Mouse (Mus musculus) liver, embryonic 13.5 days (tissue): Measurements from ENCODE around the gene Mrpl47. TPM values are rescaled to one million over a fixed set of nuclear protein-coding genes. Genes with fewer than 3 reads are reported as not detected.
"Not testable (repeated sequence)": the region's sequence is repeated elsewhere in the genome, so short reads cannot be mapped to it uniquely, and the experiment has no call there.

ENCODE experiments used
- ATAC-seq: fragments of 200-750 bp; cut with Nextera tagmentation; 2 replicates; pipeline ENCODE4 v1.8.0; 2017; ENCODE audit warnings: low read depth, mild to moderate bottlenecking, moderate number of reproducible peaks, moderate library complexity
- DNase-seq: peaks from one replicate; pipeline ENCODE4 v3.0.0; 2022
- H3K27ac ChIP-seq: fragments of 300-500 bp; sonication (generic); 2 replicates; pipeline ENCODE4 v1.5.1; 2015; ENCODE audit warnings: moderate library complexity, mild to moderate bottlenecking, inconsistent platforms
- H3K27me3 ChIP-seq: fragments of 300-500 bp; sonication (generic); 2 replicates; pipeline ENCODE4 v1.6.1; 2015; ENCODE audit warnings: mild to moderate bottlenecking, inconsistent platforms
- H3K36me3 ChIP-seq: fragments of 300-500 bp; sonication (generic); 2 replicates; pipeline ENCODE4 v1.6.1; 2015; ENCODE audit warnings: mild to moderate bottlenecking, inconsistent platforms
- H3K4me1 ChIP-seq: fragments of 300-500 bp; sonication (generic); replicated peaks from 2 replicates; pipeline ENCODE4 v1.6.1; 2015; ENCODE audit warnings: inconsistent platforms
- H3K4me2 ChIP-seq: fragments of 300-500 bp; sonication (generic); 2 replicates; pipeline ENCODE4 v1.6.1; 2015; ENCODE audit warnings: inconsistent platforms, mild to moderate bottlenecking, moderate library complexity
- H3K4me3 ChIP-seq: fragments of 300-500 bp; sonication (generic); replicated peaks from 2 replicates; pipeline ENCODE4 v1.5.1; 2015; ENCODE audit warnings: mild to moderate bottlenecking, inconsistent platforms
- H3K9ac ChIP-seq: fragments of 300-500 bp; sonication (generic); 2 replicates; pipeline ENCODE4 v1.6.1; 2015; ENCODE audit warnings: mild to moderate bottlenecking, inconsistent platforms
- H3K9me3 ChIP-seq: fragments of 300-500 bp; sonication (generic); replicated peaks from 2 replicates; pipeline ENCODE4 v1.6.1; 2016; ENCODE audit warnings: inconsistent platforms
- WGBS: fragments of 180-500 bp; shearing (Covaris S2); methylation state at CpG from one replicate; pipeline ENCODE4 v1.1.7; 2015; ENCODE audit not compliant: insufficient replicate concordance; 5-methylcytosine and 5-hydroxymethylcytosine counted together
- polyA plus RNA-seq: library from polyadenylated mRNA; unstranded; fragments of >200 nt; fragmentation: Nextera tagmentation; extraction: Ambion mirVana; gene quantifications from 2 replicates; pipeline ENCODE4 v1.2.1, GENCODE M21; 2015

Mrpl47 gene
- polyA plus RNA-seq = 29.7 and 31.9 TPM in 2 replicates

DNA sequence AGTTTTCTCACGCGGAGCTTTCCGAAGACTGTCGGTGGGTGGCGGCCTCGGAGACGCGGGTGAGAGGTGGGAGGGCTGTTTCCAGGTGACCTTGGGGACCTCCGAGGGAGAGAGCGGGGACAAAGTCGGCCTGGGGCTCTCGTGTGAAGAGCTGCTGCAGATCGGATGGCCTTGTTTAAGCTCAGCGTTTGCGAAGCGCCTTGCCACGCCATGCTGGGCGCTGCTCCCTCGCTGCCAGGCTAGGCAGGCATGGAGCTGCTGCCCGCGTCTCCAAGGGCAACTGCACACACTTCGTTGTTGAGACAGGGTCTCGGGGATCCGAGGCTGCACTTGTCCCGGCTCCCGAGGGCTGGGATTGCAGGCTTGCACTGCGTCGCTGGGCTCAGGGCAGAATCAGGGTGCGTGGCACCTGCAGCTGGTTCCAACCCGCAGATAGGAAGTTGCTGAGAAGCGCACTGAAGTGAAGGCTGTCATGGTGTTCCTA is at the start of gene Mrpl47:
TSS of gene Mrpl47 (minus strand) at position 434 of the 484 bp plus-strand sequence.
- peak within 1 kb of the TSS; percentile 88 for H3K4me2 ChIP-seq
- peaks cover 38% of the 10 kb centered on the region for H3K36me3 ChIP-seq
- ATAC-seq (peak; percentile 50), DNase-seq (peak; percentile 4)
- no peaks in the 10 kb centered on the region for H3K9me3 ChIP-seq
- peak within 1 kb of the TSS; percentile 90 for H3K4me3 ChIP-seq
- H3K9ac ChIP-seq = peak within 1 kb of the TSS; percentile 88
- WGBS = under 1% methylated on average over 31 of the region's 31 CpGs
- H3K27me3 ChIP-seq = no peaks in the 10 kb centered on the region
- H3K27ac ChIP-seq = peak within 1 kb of the TSS; percentile 83
- H3K4me1 ChIP-seq = peaks cover 39% of the 10 kb centered on the region

DNA sequence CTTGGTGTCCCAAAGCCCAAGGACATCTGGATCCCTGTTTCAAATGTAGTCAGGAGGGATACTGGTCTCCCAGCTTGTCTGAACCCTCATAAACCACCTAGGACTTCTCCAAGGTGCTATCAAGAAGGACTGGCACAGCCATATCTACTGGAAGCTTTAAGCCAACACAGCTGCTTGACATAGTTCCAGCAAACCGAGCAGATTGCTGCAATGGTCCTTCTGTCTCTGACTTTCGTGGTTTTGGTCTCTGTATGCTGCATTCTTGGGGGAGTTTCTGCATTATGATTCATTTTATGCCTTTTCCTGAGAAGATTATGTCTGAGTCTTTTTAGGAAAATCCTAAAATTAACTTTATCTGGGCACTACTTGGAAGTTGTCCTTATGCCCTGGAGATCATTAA is 33.4 kb upstream of the Mrpl47 start:
- H3K27me3 ChIP-seq = no peaks in the 10 kb centered on the region
- H3K4me1 ChIP-seq = no peaks in the 10 kb centered on the region
- H3K4me3 ChIP-seq = no peak overlapping the region
- no peaks in the 10 kb centered on the region for H3K9me3 ChIP-seq
- WGBS = 48% methylated on average over 2 of the region's 2 CpGs
- no peak overlapping the region for H3K9ac ChIP-seq
- DNase-seq = no peak
- no peak overlapping the region for H3K4me2 ChIP-seq
- H3K36me3 ChIP-seq = no peaks in the 10 kb centered on the region
- H3K27ac ChIP-seq = no peak overlapping the region
- no peak for ATAC-seq

DNA sequence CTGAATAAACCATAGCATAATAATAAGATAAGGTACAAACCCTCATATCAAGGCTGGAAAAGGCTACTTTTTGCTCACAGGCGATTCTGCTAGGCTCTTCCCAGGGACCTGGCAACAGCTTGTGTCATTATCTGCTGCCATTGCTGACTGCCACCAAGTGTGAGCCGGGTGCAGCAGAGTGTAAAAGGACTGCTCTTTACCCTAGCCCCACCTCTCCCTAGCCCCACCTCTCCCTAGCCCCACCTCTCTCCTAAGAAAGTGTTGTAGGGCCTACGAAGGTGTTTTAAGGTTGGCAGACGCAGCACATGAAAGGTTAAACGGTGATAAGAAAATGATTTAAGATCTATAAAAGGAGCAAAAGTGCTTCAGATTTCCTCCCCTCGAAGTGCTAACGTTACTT is 26.5 kb upstream of the Mrpl47 start:
- 44% methylated on average over 7 of the region's 7 CpGs for WGBS

DNA sequence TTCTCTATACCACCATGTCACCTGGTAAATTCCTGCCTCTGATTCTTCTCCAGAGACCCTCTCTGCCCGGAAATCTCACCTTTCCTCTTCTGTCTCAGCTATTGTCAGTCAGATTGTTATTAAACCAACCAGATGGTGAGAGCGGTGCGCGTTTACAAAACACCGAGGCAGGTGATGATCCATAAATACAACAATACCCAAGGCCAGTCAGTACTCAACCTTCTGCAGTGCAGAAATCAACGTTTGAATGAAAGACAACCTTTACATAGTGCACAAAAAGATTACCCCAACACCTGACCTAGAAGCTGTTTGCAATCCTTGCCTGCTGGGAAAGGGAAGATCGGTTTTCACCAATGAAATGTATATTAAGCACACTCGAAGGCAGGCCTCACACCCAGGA is 25.6 kb upstream of the Mrpl47 start:
- no peaks in the 10 kb centered on the region; the same call in 1 of the 2 replicates for H3K36me3 ChIP-seq
- no peaks in the 10 kb centered on the region for H3K9me3 ChIP-seq
- WGBS = 56% methylated on average over 8 of the region's 8 CpGs
- no peaks in the 10 kb centered on the region for H3K4me1 ChIP-seq
- DNase-seq = no peak
- no peak overlapping the region for H3K4me2 ChIP-seq
- H3K27ac ChIP-seq = no peak overlapping the region
- no peak overlapping the region for H3K4me3 ChIP-seq
- H3K9ac ChIP-seq = no peak overlapping the region
- H3K27me3 ChIP-seq = no peaks in the 10 kb centered on the region
- no peak for ATAC-seq

More for the DNA sequence above, 26.5 kb upstream of the Mrpl47 start:
- no peak overlapping the region for H3K4me2 ChIP-seq
- no peak overlapping the region for H3K9ac ChIP-seq
- no peaks in the 10 kb centered on the region for H3K9me3 ChIP-seq
- no peak for DNase-seq
- H3K27me3 ChIP-seq = no peaks in the 10 kb centered on the region
- no peaks in the 10 kb centered on the region for H3K4me1 ChIP-seq
- no peak overlapping the region for H3K27ac ChIP-seq
- no peaks in the 10 kb centered on the region for H3K36me3 ChIP-seq
- ATAC-seq = no peak
- H3K4me3 ChIP-seq = no peak overlapping the region

DNA sequence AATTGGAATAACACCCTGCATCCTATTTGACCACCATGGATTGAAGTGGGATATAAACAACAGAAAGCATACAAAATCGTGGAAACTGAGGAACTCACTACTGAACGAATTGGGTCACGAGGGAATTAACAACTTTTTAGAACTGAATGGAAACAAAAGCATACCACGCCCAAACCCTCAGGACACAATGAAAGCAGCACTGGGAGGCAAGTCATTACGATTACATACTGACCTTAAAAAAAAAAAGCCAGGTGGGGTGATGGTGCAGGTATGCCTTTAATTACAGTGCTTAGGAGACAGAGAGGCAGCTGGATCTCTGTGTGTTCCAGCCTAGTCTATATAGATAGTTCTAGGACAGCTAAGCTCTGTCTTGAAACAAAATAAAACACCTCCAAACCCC is 21.8 kb upstream of the Mrpl47 start:
- Histone ChIP-seq H3K4me1 (no peaks in the 10 kb centered on the region), H3K4me3 (no peak overlapping the region), H3K9ac (no peak overlapping the region), H3K36me3 (no peaks in the 10 kb centered on the region; the same call in 1 of the 2 replicates), H3K27ac (no peak overlapping the region), H3K27me3 (no peaks in the 10 kb centered on the region), H3K4me2 (no peak overlapping the region), H3K9me3 (no peaks in the 10 kb centered on the region)
- no peak for DNase-seq
- no peak for ATAC-seq
- 65% methylated on average over 5 of the region's 5 CpGs for WGBS

DNA sequence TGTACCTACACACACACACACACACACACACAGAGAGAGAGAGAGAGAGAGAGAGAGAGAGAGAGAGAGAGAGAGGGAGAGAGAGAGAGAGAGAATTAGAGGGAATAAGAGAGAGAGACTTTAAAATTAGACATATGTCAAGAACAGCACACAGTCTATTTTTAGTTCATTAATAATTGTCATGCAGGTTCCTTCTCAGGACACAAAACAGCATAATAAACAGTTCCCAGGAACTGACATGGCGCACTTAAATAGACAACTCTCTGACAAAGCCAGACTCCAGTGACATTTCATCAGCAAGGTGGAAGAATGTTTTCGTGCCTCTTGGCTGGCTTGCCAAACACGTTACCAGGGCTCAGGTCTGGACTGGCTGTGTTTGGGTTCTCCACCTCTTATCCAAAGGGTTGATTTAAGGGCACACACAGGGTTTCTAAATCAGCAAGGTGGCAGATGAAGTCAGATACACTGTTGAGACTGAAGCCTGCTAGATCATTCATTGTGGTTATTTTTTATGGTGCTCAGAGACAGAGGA is 17.0 kb upstream of the Mrpl47 start:
- H3K27ac ChIP-seq = no peak overlapping the region
- no peaks in the 10 kb centered on the region for H3K27me3 ChIP-seq
- H3K4me3 ChIP-seq = no peak overlapping the region
- DNase-seq (no peak), ATAC-seq (no peak)
- no peak overlapping the region for H3K9ac ChIP-seq
- H3K4me1 ChIP-seq = no peaks in the 10 kb centered on the region
- WGBS = 81% methylated on average over 3 of the region's 3 CpGs
- peaks cover 40% of the 10 kb centered on the region for H3K36me3 ChIP-seq
- H3K4me2 ChIP-seq = no peak overlapping the region
- H3K9me3 ChIP-seq = no peaks in the 10 kb centered on the region

DNA sequence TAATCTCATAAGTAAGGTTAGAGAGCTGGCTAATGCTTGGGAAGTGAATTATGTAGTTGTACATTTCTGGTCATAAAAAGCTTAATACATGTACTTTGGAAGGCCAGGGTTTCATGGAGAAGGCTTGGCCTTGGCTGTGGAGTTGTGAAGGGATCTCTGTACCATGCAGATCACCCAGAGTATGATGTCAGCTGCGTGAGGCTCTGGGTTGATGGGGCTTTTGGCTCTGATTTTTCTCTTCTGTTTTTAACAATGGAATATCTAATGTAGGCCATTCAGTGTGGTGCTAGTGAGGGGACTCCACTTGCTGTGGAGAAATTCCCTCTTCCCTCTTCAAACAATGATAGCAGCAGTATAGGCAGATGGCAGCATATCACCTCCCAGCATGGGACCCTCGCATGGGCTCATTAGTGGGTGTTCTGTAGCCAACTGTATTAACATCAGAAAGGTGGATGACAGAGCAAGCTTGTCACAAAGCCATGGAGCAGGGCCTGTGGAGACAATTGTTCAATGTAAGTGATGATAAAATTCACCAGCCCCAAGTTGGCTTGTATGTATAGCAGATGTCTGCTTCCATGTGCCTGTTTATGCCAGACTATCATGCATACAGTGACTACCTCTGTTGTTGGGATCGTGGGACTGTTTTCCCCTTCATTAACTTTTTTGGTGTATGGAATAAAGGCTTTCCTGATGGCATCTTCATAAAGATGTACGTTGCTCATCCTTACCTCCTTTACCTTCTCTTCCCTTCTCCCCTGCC is 12.6 kb upstream of the Mrpl47 start:
- Histone ChIP-seq H3K4me2 (no peak overlapping the region), H3K9ac (no peak overlapping the region), H3K36me3 (peaks cover 79% of the 10 kb centered on the region), H3K4me1 (no peaks in the 10 kb centered on the region), H3K27ac (no peak overlapping the region), H3K9me3 (no peaks in the 10 kb centered on the region), H3K4me3 (no peak overlapping the region), H3K27me3 (no peaks in the 10 kb centered on the region)
- WGBS = 80% methylated on average over 4 of the region's 4 CpGs
- ATAC-seq (no peak), DNase-seq (no peak)

DNA sequence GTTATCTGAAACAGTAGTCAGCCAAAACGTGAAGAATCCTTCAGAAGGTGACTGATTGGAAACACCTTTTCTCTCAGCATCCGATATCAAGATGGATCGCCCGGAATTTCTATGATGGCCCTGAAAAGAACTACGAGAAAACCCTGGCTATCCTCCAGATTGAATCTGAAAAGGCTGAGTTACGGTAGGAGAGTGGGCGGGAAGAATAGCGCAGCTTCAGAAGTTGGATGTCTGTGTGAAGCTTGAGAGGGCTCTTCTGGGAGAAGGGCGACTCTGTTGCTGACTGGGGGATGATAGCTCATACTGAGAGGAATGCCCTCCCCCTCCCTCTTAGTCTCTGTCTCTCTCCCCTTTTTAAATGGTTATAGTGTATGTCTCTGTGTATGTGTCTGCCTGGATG is 11.0 kb upstream of the Mrpl47 start:
- H3K9me3 ChIP-seq = no peaks in the 10 kb centered on the region
- WGBS = 88% methylated on average over 9 of the region's 9 CpGs
- peaks cover 83% of the 10 kb centered on the region for H3K36me3 ChIP-seq
- H3K27me3 ChIP-seq = no peaks in the 10 kb centered on the region
- DNase-seq (no peak), ATAC-seq (no peak)
- no peak overlapping the region for H3K27ac ChIP-seq
- no peak overlapping the region for H3K4me3 ChIP-seq
- no peaks in the 10 kb centered on the region for H3K4me1 ChIP-seq
- H3K4me2 ChIP-seq = no peak overlapping the region
- H3K9ac ChIP-seq = no peak overlapping the region

DNA sequence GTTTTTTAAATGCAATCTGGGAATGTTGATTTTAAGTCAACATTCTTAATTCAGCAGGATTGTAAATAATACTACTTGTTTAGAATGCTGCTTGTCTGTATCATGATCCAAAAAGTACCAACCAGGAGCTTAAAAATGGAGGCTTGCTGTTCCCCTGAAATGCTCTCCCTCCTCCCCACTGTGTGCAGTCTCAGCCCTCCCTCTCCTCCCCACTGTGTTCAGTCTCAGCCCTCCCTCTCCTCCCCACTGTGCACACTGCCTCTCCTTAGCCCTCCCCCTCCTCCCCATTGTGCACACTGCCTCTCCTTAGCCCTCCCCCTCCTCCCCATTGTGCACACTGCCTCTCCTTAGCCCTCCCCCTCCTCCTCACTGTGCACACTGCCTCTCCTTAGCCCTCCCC is 8.0 kb upstream of the Mrpl47 start:
- not testable (repeated sequence) for H3K27ac ChIP-seq, DNase-seq, H3K4me3 ChIP-seq, H3K4me2 ChIP-seq, H3K9ac ChIP-seq, ATAC-seq, H3K27me3 ChIP-seq, H3K4me1 ChIP-seq, H3K9me3 ChIP-seq
- peaks cover 78% of the 10 kb centered on the region for H3K36me3 ChIP-seq

DNA sequence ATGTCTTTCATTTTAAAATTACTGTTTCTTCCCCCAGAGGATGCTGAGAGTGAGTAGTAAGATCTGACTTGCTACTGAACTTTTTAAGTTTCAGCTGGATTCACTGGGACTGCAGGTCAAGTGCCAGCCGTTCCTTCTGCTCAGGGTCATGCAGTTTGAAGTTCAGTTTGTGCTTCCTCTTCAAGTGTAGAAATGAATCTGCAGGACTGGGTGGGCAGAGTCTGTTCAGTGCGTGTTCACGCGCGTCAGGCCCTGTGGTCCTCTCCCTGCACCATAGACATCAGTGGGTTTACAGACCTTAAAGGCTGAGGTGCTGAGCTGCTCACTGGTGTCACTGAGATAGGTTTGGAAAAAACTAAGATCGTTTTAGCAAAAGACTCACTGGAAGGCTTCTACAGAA is 7.6 kb upstream of the Mrpl47 start:
- DNase-seq (no peak), ATAC-seq (no peak)
- no peaks in the 10 kb centered on the region for H3K4me1 ChIP-seq
- no peaks in the 10 kb centered on the region for H3K27me3 ChIP-seq
- H3K4me3 ChIP-seq = no peak overlapping the region
- no peak overlapping the region for H3K4me2 ChIP-seq
- peaks cover 77% of the 10 kb centered on the region for H3K36me3 ChIP-seq
- 87% methylated on average over 6 of the region's 6 CpGs for WGBS
- H3K27ac ChIP-seq = no peak overlapping the region
- no peaks in the 10 kb centered on the region for H3K9me3 ChIP-seq
- H3K9ac ChIP-seq = no peak overlapping the region

DNA sequence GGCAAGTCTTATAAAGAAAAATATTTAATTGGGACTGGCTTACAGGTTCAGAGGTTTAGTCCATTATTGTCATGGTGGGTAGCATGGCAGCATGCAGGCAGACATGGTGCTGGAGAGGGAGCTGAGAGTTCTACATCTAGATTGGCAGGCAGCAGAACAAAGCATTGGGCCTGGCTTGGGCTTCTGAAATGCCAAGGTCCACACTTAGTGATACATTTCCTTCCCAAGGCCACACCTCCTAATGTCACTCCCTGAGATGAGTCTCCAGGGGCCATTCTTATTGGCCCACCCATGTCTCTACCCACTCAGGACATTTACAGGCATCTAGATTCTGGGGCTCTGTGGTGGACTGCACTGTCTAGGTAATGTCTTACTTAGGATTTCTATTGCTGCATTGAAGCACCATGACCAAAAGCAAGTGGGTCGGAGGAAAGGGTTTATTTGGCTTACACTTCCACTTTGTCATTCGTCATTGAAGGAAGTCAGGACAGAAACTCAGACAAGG is 4.9 kb upstream of the Mrpl47 start:
- WGBS = 63% methylated on average over 2 of the region's 2 CpGs
- Histone ChIP-seq H3K4me2 (no peak overlapping the region), H3K9me3 (no peaks in the 10 kb centered on the region), H3K27ac (no peak overlapping the region), H3K36me3 (peaks cover 59% of the 10 kb centered on the region), H3K4me1 (peaks cover 24% of the 10 kb centered on the region), H3K27me3 (no peaks in the 10 kb centered on the region), H3K4me3 (no peak overlapping the region), H3K9ac (no peak overlapping the region)
- ATAC-seq = no peak
- DNase-seq = no peak

DNA sequence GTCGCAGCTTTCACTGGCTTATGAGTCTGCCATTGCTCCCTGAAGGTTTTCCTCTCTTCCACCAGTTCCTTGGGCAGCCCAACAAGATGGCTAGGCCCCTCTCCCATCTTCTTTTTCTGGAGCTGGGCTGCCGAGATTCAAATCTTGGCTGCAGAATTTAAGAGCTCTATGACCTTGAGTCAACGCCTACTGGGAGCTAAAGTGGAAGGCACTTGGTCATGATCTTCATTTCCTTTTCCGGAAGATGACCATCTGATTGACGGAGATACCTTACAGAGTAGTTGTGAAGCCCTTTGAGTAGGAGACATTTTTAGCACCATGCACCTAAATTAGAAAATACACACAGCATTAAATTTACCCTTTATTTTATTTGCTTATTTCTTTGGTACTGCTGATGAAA is 1.1 kb upstream of the Mrpl47 start:
- Histone ChIP-seq H3K9ac (no peak overlapping the region), H3K27ac (no peak overlapping the region), H3K36me3 (peaks cover 36% of the 10 kb centered on the region), H3K4me2 (peak overlapping the region; percentile 88), H3K4me3 (peak overlapping the region; percentile 90; the same call in 1 of the 2 replicates), H3K9me3 (no peaks in the 10 kb centered on the region), H3K4me1 (peaks cover 39% of the 10 kb centered on the region), H3K27me3 (no peaks in the 10 kb centered on the region)
- no peak for DNase-seq
- no peak for ATAC-seq
- WGBS = 81% methylated on average over 5 of the region's 5 CpGs
